Mouse (Mus musculus): ENCODE results near the gene Cd3g. TPM values are rescaled to one million over a fixed set of nuclear protein-coding genes. Genes with fewer than 3 reads are reported as not detected.
"Not testable (repeated sequence)": the region's sequence is repeated elsewhere in the genome, so short reads cannot be mapped to it uniquely, and the experiment has no call there.

Cd3g gene
- polyA plus RNA-seq, 1 experiment from 2014 or later = not detected

GRCm38 (mm10) chr9:44982081-44982480 is 1.9 kb upstream of the Cd3g start:
- Histone ChIP-seq H3K27me3 (ENCODE audit: control insufficient read depth, insufficient read depth, low read length) (no peaks in the 10 kb centered on the region), H3K4me3 (ENCODE audit: low read depth, low read length) (no peak overlapping the region), H3K36me3 (ENCODE audit: control insufficient read depth, insufficient read depth, low read length) (no peaks in the 10 kb centered on the region), H3K9me3 (ENCODE audit: control insufficient read depth, low read length) (no peaks in the 10 kb centered on the region), H3K9ac (ENCODE audit: low read length) (no peak overlapping the region), H3K4me1 (replicated peaks; ENCODE audit: control insufficient read depth, insufficient read depth, low read length) (no peaks in the 10 kb centered on the region), H3K27ac (ENCODE audit: low read depth, low read length) (no peak overlapping the region), H3K4me2 (ENCODE audit: low read depth, low read length, severe bottlenecking) (no peak overlapping the region)
- no peak for ATAC-seq (replicated peaks; ENCODE audit: low FRiP score)
- WGBS = 89% methylated on average over 8 of the region's 8 CpGs
- DNase-seq (ENCODE audit: low spot score) = no peak

DNA sequence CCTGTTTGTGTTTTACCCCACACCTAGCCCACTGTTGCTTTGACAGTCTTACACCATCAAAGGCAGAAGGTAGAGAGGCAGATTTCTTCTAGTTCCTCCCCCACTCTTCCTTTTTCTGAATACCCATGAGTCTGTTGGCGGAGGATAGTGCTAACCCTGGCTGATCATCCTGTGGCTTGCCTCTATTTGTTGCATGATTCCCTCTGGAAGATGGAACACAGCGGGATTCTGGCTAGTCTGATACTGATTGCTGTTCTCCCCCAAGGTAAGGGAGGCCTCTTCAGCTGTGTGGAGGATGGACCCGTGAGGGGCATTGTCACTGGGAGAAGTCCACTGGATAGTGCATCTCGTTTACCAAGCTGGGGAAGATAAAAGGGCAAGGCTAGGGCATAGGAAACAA is 1.4 kb upstream of the Cd3g start, which contains the start of gene Cd3d:
Cd3d (plus strand) TSS at position 111 of the 400 bp plus-strand sequence.
- Histone ChIP-seq H3K27ac (ENCODE audit: low read depth, low read length) (no peak within 1 kb of the TSS), H3K9me3 (ENCODE audit: control insufficient read depth, low read length) (no peaks in the 10 kb centered on the region), H3K27me3 (ENCODE audit: control insufficient read depth, insufficient read depth, low read length) (no peaks in the 10 kb centered on the region), H3K4me2 (ENCODE audit: low read depth, low read length, severe bottlenecking) (no peak within 1 kb of the TSS), H3K36me3 (ENCODE audit: control insufficient read depth, insufficient read depth, low read length) (no peaks in the 10 kb centered on the region), H3K9ac (ENCODE audit: low read length) (no peak within 1 kb of the TSS), H3K4me3 (ENCODE audit: low read depth, low read length) (no peak within 1 kb of the TSS), H3K4me1 (replicated peaks; ENCODE audit: control insufficient read depth, insufficient read depth, low read length) (no peaks in the 10 kb centered on the region)
- DNase-seq (ENCODE audit: low spot score) (no peak), ATAC-seq (replicated peaks; ENCODE audit: low FRiP score) (no peak)
- 82% methylated on average over 4 of the region's 4 CpGs for WGBS

- no peak for DNase-seq (ENCODE audit: low spot score)
Observed at GRCm38 (mm10) chr9:44981104-44981503, 873 bp upstream of the Cd3g start.

GRCm38 (mm10) chr9:44979806-44980205 is 425 bp downstream of the Cd3g start:
- ATAC-seq (replicated peaks; ENCODE audit: low FRiP score) (no peak), DNase-seq (ENCODE audit: low spot score) (no peak)
- Histone ChIP-seq H3K4me2 (ENCODE audit: low read depth, low read length, severe bottlenecking) (no peak overlapping the region), H3K9ac (ENCODE audit: low read length) (no peak overlapping the region), H3K9me3 (ENCODE audit: control insufficient read depth, low read length) (no peaks in the 10 kb centered on the region), H3K4me3 (ENCODE audit: low read depth, low read length) (no peak overlapping the region), H3K27me3 (ENCODE audit: control insufficient read depth, insufficient read depth, low read length) (no peaks in the 10 kb centered on the region), H3K36me3 (ENCODE audit: control insufficient read depth, insufficient read depth, low read length) (no peaks in the 10 kb centered on the region), H3K27ac (ENCODE audit: low read depth, low read length) (no peak overlapping the region), H3K4me1 (replicated peaks; ENCODE audit: control insufficient read depth, insufficient read depth, low read length) (no peaks in the 10 kb centered on the region)
- 75% methylated on average over 7 of the region's 7 CpGs for WGBS

More at GRCm38 (mm10) chr9:44981104-44981503, 873 bp upstream of the Cd3g start:
- no peak for ATAC-seq (replicated peaks; ENCODE audit: low FRiP score)
- H3K4me3 ChIP-seq (ENCODE audit: low read depth, low read length) = no peak overlapping the region
- H3K9me3 ChIP-seq (ENCODE audit: control insufficient read depth, low read length) = no peaks in the 10 kb centered on the region
- H3K4me1 ChIP-seq (replicated peaks; ENCODE audit: control insufficient read depth, insufficient read depth, low read length) = no peaks in the 10 kb centered on the region
- no peaks in the 10 kb centered on the region for H3K27me3 ChIP-seq (ENCODE audit: control insufficient read depth, insufficient read depth, low read length)
- whole genome bisulfite sequencing = 87% methylated on average over 2 of the region's 2 CpGs
- H3K9ac ChIP-seq (ENCODE audit: low read length) = no peak overlapping the region
- H3K27ac ChIP-seq (ENCODE audit: low read depth, low read length) = no peak overlapping the region
- no peaks in the 10 kb centered on the region for H3K36me3 ChIP-seq (ENCODE audit: control insufficient read depth, insufficient read depth, low read length)
- H3K4me2 ChIP-seq (ENCODE audit: low read depth, low read length, severe bottlenecking) = no peak overlapping the region

DNA sequence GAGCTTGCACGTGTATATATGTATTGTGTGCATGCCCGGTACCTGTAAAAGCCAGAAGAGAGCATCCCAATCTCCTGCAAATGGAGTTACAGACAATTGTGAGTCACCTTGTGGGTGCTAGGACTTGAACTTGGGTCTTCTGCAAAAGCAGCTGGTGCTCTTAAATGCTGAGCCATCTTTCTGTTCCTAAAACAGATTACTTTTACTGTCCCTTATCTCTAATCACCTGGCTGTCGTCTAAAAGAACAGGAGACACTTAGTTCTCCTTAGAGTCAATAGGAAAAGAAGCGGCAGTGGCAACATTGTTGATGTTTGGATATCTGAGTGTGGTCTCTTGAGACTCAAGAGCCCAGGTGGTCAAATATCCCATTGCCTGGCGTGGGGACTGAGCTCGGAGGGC is 2.4 kb downstream of the Cd3g start:
- H3K27me3 ChIP-seq (ENCODE audit: control insufficient read depth, insufficient read depth, low read length) = no peaks in the 10 kb centered on the region
- no peak overlapping the region for H3K9ac ChIP-seq (ENCODE audit: low read length)
- H3K27ac ChIP-seq (ENCODE audit: low read depth, low read length) = no peak overlapping the region
- ATAC-seq (replicated peaks; ENCODE audit: low FRiP score) = no peak
- H3K4me3 ChIP-seq (ENCODE audit: low read depth, low read length) = no peak overlapping the region
- no peaks in the 10 kb centered on the region for H3K36me3 ChIP-seq (ENCODE audit: control insufficient read depth, insufficient read depth, low read length)
- no peak overlapping the region for H3K4me2 ChIP-seq (ENCODE audit: low read depth, low read length, severe bottlenecking)
- WGBS = 78% methylated on average over 6 of the region's 6 CpGs
- H3K4me1 ChIP-seq (replicated peaks; ENCODE audit: control insufficient read depth, insufficient read depth, low read length) = no peaks in the 10 kb centered on the region
- no peak for DNase-seq (ENCODE audit: low spot score)
- no peaks in the 10 kb centered on the region for H3K9me3 ChIP-seq (ENCODE audit: control insufficient read depth, low read length)

- H3K4me2 ChIP-seq (ENCODE audit: low read depth, low read length, severe bottlenecking) = no peak overlapping the region
- 82% methylated on average over 1 of the region's 1 CpGs for WGBS
- no peak overlapping the region for H3K27ac ChIP-seq (ENCODE audit: low read depth, low read length)
- H3K9me3 ChIP-seq (ENCODE audit: control insufficient read depth, low read length) = no peaks in the 10 kb centered on the region
- ATAC-seq (replicated peaks; ENCODE audit: low FRiP score) = no peak
- no peaks in the 10 kb centered on the region for H3K27me3 ChIP-seq (ENCODE audit: control insufficient read depth, insufficient read depth, low read length)
- H3K4me1 ChIP-seq (replicated peaks; ENCODE audit: control insufficient read depth, insufficient read depth, low read length) = peaks cover 8% of the 10 kb centered on the region; the same call in 1 of the 2 replicates
- no peak for DNase-seq (ENCODE audit: low spot score)
- H3K9ac ChIP-seq (ENCODE audit: low read length) = no peak overlapping the region
- H3K36me3 ChIP-seq (ENCODE audit: control insufficient read depth, insufficient read depth, low read length) = no peaks in the 10 kb centered on the region
- no peak overlapping the region for H3K4me3 ChIP-seq (ENCODE audit: low read depth, low read length)
Observed at GRCm38 (mm10) chr9:44969450-44969849, 10.8 kb downstream of the Cd3g start.

GRCm38 (mm10) chr9:44967763-44968162 is 12.5 kb downstream of the Cd3g start:
- not testable (repeated sequence) for H3K9me3 ChIP-seq (ENCODE audit: control insufficient read depth, low read length); H3K4me1 ChIP-seq (replicated peaks; ENCODE audit: control insufficient read depth, insufficient read depth, low read length); DNase-seq (ENCODE audit: low spot score); H3K4me3 ChIP-seq (ENCODE audit: low read depth, low read length); H3K36me3 ChIP-seq (ENCODE audit: control insufficient read depth, insufficient read depth, low read length); H3K9ac ChIP-seq (ENCODE audit: low read length); H3K27ac ChIP-seq (ENCODE audit: low read depth, low read length); H3K27me3 ChIP-seq (ENCODE audit: control insufficient read depth, insufficient read depth, low read length); H3K4me2 ChIP-seq (ENCODE audit: low read depth, low read length, severe bottlenecking); ATAC-seq (replicated peaks; ENCODE audit: low FRiP score)
- WGBS = 91% methylated on average over 5 of the region's 5 CpGs

GRCm38 (mm10) chr9:44966815-44967242 is 13.4 kb downstream of the Cd3g start:
- WGBS = 25% methylated on average over 3 of the region's 3 CpGs
- Histone ChIP-seq H3K36me3 (ENCODE audit: control insufficient read depth, insufficient read depth, low read length) (no peaks in the 10 kb centered on the region), H3K27ac (ENCODE audit: low read depth, low read length) (no peak overlapping the region), H3K4me3 (ENCODE audit: low read depth, low read length) (no peak overlapping the region), H3K9ac (ENCODE audit: low read length) (no peak overlapping the region), H3K4me2 (ENCODE audit: low read depth, low read length, severe bottlenecking) (no peak overlapping the region), H3K9me3 (ENCODE audit: control insufficient read depth, low read length) (no peaks in the 10 kb centered on the region), H3K27me3 (ENCODE audit: control insufficient read depth, insufficient read depth, low read length) (no peaks in the 10 kb centered on the region), H3K4me1 (replicated peaks; ENCODE audit: control insufficient read depth, insufficient read depth, low read length) (peaks cover 8% of the 10 kb centered on the region; the same call in 1 of the 2 replicates)
- ATAC-seq (replicated peaks; ENCODE audit: low FRiP score) (no peak), DNase-seq (ENCODE audit: low spot score) (peak; percentile 65)

DNA sequence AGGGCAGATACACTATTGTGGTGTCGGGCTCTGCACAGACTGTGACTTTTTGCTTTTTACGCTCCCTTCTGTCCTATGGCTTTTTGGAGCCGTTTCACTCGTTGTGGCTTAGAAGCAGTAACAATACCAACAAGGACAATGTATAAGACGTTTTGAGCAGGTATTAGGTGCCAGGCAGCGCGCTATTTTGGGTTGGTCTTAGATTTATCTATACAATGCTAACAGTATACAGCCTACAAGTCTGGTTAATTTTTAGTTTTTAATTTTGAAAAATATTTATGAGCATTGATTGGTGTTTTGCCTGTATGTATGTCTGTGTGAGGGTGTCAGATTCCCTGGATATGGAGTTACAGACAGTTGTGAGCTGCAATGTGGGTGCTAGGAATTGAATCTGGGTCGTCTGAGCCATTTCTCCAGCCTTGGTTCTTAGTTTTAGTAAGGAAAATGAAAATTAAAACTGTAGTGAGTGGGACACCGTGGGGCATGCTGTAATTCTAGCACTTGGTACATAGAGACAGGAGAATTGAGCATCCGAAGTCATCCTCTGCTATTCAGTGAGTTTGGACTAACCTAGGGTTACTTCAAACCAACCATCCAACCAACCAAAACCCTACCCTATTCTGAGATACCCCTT is 14.3 kb downstream of the Cd3g start:
- ATAC-seq (replicated peaks; ENCODE audit: low FRiP score) = no peak
- DNase-seq (ENCODE audit: low spot score) = no peak
- H3K4me3 ChIP-seq (ENCODE audit: low read depth, low read length) = peak overlapping the region; percentile 86
- peak overlapping the region; percentile 68 for H3K4me2 ChIP-seq (ENCODE audit: low read depth, low read length, severe bottlenecking)
- H3K27me3 ChIP-seq (ENCODE audit: control insufficient read depth, insufficient read depth, low read length) = no peaks in the 10 kb centered on the region
- peak overlapping the region; percentile 48; the same call in 1 of the 2 replicates for H3K9ac ChIP-seq (ENCODE audit: low read length)
- no peaks in the 10 kb centered on the region for H3K9me3 ChIP-seq (ENCODE audit: control insufficient read depth, low read length)
- H3K4me1 ChIP-seq (replicated peaks; ENCODE audit: control insufficient read depth, insufficient read depth, low read length) = peaks cover 8% of the 10 kb centered on the region; the same call in 1 of the 2 replicates
- H3K27ac ChIP-seq (ENCODE audit: low read depth, low read length) = no peak overlapping the region
- no peaks in the 10 kb centered on the region for H3K36me3 ChIP-seq (ENCODE audit: control insufficient read depth, insufficient read depth, low read length)
- 14% methylated on average over 10 of the region's 10 CpGs for WGBS
